Mouse (Mus musculus) activated CD4-positive, CD25-positive, alpha-beta regulatory T cell, adult 4 months (primary cell): ENCODE results near the gene Parg. TPM values are rescaled to one million over a fixed set of nuclear protein-coding genes. Genes with fewer than 3 reads are reported as not detected.

Experiments used
- ATAC-seq: one replicate; pipeline ENCODE4 v1.8.0; 2017
- polyA plus RNA-seq, 2 experiments: library from polyadenylated mRNA; unstranded; fragments of 100-300 nt; shearing (Covaris generic); gene quantifications; one replicate each; pipeline ENCODE4 v1.2.1; 2017

The Parg gene
- polyA plus RNA-seq, 2 experiments from 2014 or later, result 19.5 to 20.7 TPM

DNA sequence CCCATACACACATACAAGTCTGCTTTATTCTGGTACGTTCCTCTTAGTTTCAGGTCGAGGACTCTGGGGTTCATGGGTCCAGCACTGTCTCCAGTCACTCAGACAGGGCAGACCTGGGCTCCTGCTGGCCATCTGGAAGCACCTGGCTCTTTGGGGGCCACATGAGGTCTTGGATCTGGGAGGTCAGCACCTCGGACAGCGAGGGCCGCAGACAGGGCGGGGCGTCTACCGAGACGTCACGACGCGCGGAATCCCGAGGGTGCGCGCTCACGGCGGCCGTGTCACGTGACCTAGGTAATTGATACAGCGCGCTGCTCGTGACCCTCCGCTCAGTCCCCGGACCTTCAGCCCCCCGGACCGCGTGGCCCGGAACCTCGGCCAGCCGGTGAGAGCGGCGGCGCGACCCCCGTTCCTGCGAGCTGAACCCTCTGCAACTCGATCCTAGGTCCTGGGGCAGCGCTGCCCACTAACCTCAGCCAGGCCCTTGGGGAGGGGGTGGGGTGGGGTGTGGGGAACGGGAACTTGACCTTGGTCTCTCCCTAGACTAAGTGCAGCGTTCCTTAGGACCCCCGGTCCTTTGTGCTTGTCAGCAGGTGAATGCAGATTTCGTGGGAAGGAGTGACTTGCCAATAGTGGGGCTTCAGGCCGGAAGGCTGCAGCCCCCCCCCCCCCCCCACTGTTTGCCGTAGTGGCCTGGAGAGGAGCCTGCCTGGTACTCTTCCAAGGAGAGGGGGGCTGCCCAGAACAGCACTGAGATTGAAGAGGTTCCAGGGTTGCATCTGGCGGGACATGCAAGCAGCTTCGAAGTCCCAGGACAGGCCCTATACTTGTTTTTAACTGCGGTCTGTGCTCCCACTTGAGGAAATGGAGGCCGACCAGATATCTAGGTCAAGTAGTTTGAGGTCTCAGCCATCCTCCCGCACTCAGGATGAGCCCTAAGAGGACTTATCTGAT is 120.3 kb downstream of the Parg start, which contains the start of gene Ogdhl:
Gene Ogdhl, plus strand, starts transcription at position 288 of the 954 bp plus-strand sequence.
- ATAC-seq, result no peak

- no peak for ATAC-seq
Observed at GRCm38 (mm10) chr14:32323221-32323620, 121.5 kb downstream of the Parg start.

GRCm38 (mm10) chr14:32327366-32327765 is 125.6 kb downstream of the Parg start:
- ATAC-seq, result no peak

- ATAC-seq, result no peak
Observed at GRCm38 (mm10) chr14:32332515-32333445, 131.0 kb downstream of the Parg start.

- no peak for ATAC-seq
Observed at GRCm38 (mm10) chr14:32336021-32336420, 134.3 kb downstream of the Parg start.

DNA sequence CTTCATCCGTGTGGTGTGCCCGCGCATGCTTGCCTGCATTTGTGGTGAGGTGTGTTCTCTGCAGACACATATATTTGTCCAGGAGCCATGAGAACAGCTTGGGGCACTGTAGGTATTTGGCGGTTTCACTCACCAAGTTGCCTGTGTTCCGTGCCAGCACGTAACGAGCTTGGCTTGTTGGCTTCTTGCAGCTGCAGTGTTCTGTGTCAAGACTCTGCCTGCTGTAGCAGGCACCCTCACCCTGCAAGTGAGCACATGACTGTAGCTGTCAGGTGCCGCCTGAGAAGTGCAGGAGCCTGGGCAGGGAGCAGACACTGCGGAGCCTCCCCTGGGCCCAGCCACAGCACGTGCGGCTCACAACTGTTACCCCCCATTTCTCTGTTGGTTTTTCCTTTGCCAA is 134.8 kb downstream of the Parg start:
- no peak for ATAC-seq

DNA sequence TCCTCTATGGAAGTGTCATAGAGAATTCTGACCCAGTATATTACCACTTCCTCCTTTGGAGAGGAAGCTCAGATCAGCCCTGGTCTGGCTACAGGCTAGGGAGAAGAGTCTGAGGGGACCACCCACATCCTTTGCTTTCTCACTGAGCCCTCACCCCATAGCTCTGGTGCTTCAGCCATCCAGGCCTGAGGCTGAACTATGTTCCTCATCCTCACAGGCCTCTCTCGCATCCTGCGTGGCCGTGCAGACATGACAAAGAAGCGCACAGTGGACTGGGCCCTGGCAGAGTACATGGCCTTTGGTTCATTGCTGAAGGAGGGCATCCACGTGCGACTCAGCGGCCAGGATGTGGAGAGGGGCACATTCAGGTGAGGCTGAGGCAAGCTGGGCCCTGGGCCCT is 140.1 kb downstream of the Parg start:
- no peak for ATAC-seq

GRCm38 (mm10) chr14:32344176-32344575 is 142.4 kb downstream of the Parg start:
- ATAC-seq, result no peak

GRCm38 (mm10) chr14:32344694-32345093 is 142.9 kb downstream of the Parg start:
- ATAC-seq, result no peak

Other genes starting within 250 kb of the Parg start
- not detected for gene Galnt15, start 173.0 kb upstream of the Parg start, polyA plus RNA-seq
- 10 to 100 TPM in 1 of 2 experiments, 1 to 10 TPM in 1; 7.0 to 19.7 TPM for gene Oxnad1, start 116.6 kb upstream of the Parg start, polyA plus RNA-seq
- gene Dph3, start 116.2 kb upstream of the Parg start, polyA plus RNA-seq, result 10 to 100 TPM; 72.4 to 81.8 TPM
- gene Msmb, start 59.9 kb upstream of the Parg start, polyA plus RNA-seq, result under 1 TPM in 1 of 2 experiments, not detected in 1; 0.66 TPM
- 10 to 100 TPM; 94.6 to 95.8 TPM for gene Ncoa4, start 42.1 kb upstream of the Parg start, polyA plus RNA-seq
- gene Timm23, start 51 bp upstream of the Parg start, polyA plus RNA-seq, result 100 to 1,000 TPM; 177 to 183 TPM
- gene Ogdhl, start 120.1 kb downstream of the Parg start, polyA plus RNA-seq, result under 1 TPM in 1 of 2 experiments, not detected in 1; 0.09 TPM
- not detected for gene 1700024G13Rik, start 186.4 kb downstream of the Parg start, polyA plus RNA-seq